Mouse (Mus musculus) layer of hippocampus, adult 2 months (tissue): ENCODE measurements at regions not wholly inside any gene's neighbourhood (a gene's known extent, or its start where the extent isn't known, plus 50 kb on each side); places are given as distances from the start of the nearest gene placed in this dataset.

Experiments used
- DNase-seq, 2 experiments: peaks; one replicate each; pipeline ENCODE4 v3.0.0; 2022; ENCODE audit warnings: low spot score in 2 of 2
- H3K27ac ChIP-seq: fragments of 200-600 bp; 2 replicates; pipeline ENCODE4 v1.8.1; 2022
- H3K4me3 ChIP-seq: fragments of 200-600 bp; 2 replicates; pipeline ENCODE4 v1.8.1; 2022; ENCODE audit warnings: mild to moderate bottlenecking
- CTCF ChIP-seq: fragments of 200-600 bp; conservative IDR thresholded peaks from 2 replicates; pipeline ENCODE4 v1.8.1; 2022; ENCODE audit warnings: antibody characterized with exemption, mild to moderate bottlenecking, moderate library complexity
- microRNA-seq, 2 experiments: library from miRNA; unstranded; fragments of <30 nt; microRNA quantifications; one replicate each; pipeline ENCODE4 v1.2.0; 2021

- TF ChIP-seq CTCF, result no peak
- DNase-seq, result no peak
- Histone ChIP-seq H3K4me3 (no peak overlapping the region), H3K27ac (no peak overlapping the region)
These were observed 142.0 kb upstream of the Tusc1 start for GRCm38 (mm10) chr4:93477189-93477767.

GRCm38 (mm10) chr4:93467998-93468397 is 132.7 kb upstream of the Tusc1 start:
- no peak overlapping the region for H3K4me3 ChIP-seq
- no peak for DNase-seq
- no peak overlapping the region for H3K27ac ChIP-seq
- no peak for TF ChIP-seq CTCF

GRCm38 (mm10) chr4:93467424-93467823 is 132.1 kb upstream of the Tusc1 start:
- Histone ChIP-seq H3K4me3 (no peak overlapping the region), H3K27ac (no peak overlapping the region)
- DNase-seq, result no peak
- TF ChIP-seq CTCF, result no peak

GRCm38 (mm10) chr4:93451357-93451756 is 116.0 kb upstream of the Tusc1 start:
- no peak for DNase-seq
- no peak overlapping the region for H3K4me3 ChIP-seq
- H3K27ac ChIP-seq, result no peak overlapping the region
- TF ChIP-seq CTCF, result no peak

- no peak overlapping the region for H3K27ac ChIP-seq
- H3K4me3 ChIP-seq, result no peak overlapping the region
- no peak for TF ChIP-seq CTCF
- no peak for DNase-seq
These were observed 115.5 kb upstream of the Tusc1 start for GRCm38 (mm10) chr4:93450831-93451230.

GRCm38 (mm10) chr4:93444666-93445065 is 109.4 kb upstream of the Tusc1 start:
- Histone ChIP-seq H3K4me3 (no peak overlapping the region), H3K27ac (no peak overlapping the region)
- DNase-seq, result no peak
- no peak for TF ChIP-seq CTCF

GRCm38 (mm10) chr4:93438587-93439336 is 103.5 kb upstream of the Tusc1 start:
- Histone ChIP-seq H3K27ac (no peak overlapping the region), H3K4me3 (no peak overlapping the region)
- no peak for DNase-seq
- no peak for TF ChIP-seq CTCF

GRCm38 (mm10) chr4:93437386-93438130 is 102.2 kb upstream of the Tusc1 start:
- H3K27ac ChIP-seq, result no peak overlapping the region
- DNase-seq, result no peak

GRCm38 (mm10) chr4:93412695-93413094 is 77.4 kb upstream of the Tusc1 start:
- Histone ChIP-seq H3K4me3 (no peak overlapping the region), H3K27ac (no peak overlapping the region)
- TF ChIP-seq CTCF, result no peak
- DNase-seq, result no peak

More at GRCm38 (mm10) chr4:93437386-93438130, 102.2 kb upstream of the Tusc1 start:
- TF ChIP-seq CTCF, result no peak
- H3K4me3 ChIP-seq, result no peak overlapping the region

GRCm38 (mm10) chr4:93406876-93407275 is 71.6 kb upstream of the Tusc1 start:
- H3K27ac ChIP-seq, result no peak overlapping the region
- DNase-seq, result no peak
- H3K4me3 ChIP-seq, result no peak overlapping the region
- no peak for TF ChIP-seq CTCF

- no peak overlapping the region for H3K4me3 ChIP-seq
- no peak for DNase-seq
- no peak for TF ChIP-seq CTCF
- H3K27ac ChIP-seq, result no peak overlapping the region
These were observed 65.3 kb upstream of the Tusc1 start for GRCm38 (mm10) chr4:93400579-93400978.

Small RNAs in the stretch of these regions (microRNA-seq; reads per million reads assigned to microRNA genes)
- gene Gm22619, result 0 reads per million in 2 experiments
